Mouse (Mus musculus): ENCODE measurements around the gene Sac3d1. TPM values are rescaled to one million over a fixed set of nuclear protein-coding genes. Genes with fewer than 3 reads are reported as not detected.

Sac3d1 gene
- polyA plus RNA-seq, 1 experiment: 27.5 TPM

- no peaks in the 10 kb centered on the region for H3K79me2 ChIP-seq (ENCODE audit: control insufficient read depth, insufficient read depth)
- no peaks in the 10 kb centered on the region for H3K27me3 ChIP-seq (ENCODE audit: control insufficient read depth, insufficient read depth, insufficient read length)
- no peak overlapping the region for H3K4me2 ChIP-seq (ENCODE audit: low read depth)
- H3K36me3 ChIP-seq (ENCODE audit: control insufficient read depth, insufficient read depth): no peaks in the 10 kb centered on the region
- TF ChIP-seq TCF12 (IDR thresholded peaks at IDR 0.05; ENCODE audit: insufficient read depth, poor library complexity, severe bottlenecking) (no peak), USF1 (IDR thresholded peaks at IDR 0.05; ENCODE audit: low read depth) (no peak), POLR2AphosphoS2 (IDR thresholded peaks at IDR 0.05; ENCODE audit: insufficient read length, low read depth) (no peak), TCF3 (IDR thresholded peaks at IDR 0.05; ENCODE audit: insufficient read length, low read depth) (no peak), SRF (IDR thresholded peaks at IDR 0.05; ENCODE audit: control insufficient read depth, insufficient read length, low read depth) (no peak), MYOD1 (IDR thresholded peaks at IDR 0.05; ENCODE audit: control insufficient read depth in 1 of 3, insufficient read length in 2 of 3, low read depth in 2 of 3) (no peak), CEBPB (IDR thresholded peaks at IDR 0.05; ENCODE audit: insufficient read depth, poor library complexity, severe bottlenecking) (no peak), REST (IDR thresholded peaks at IDR 0.05; ENCODE audit: insufficient read depth, insufficient read length) (no peak), E2F4 (IDR thresholded peaks at IDR 0.05; ENCODE audit: insufficient read depth) (no peak), MAX (IDR thresholded peaks at IDR 0.05; ENCODE audit: low read depth) (no peak), MYOG (IDR thresholded peaks at IDR 0.05; ENCODE audit: control insufficient read depth in 1 of 3, insufficient read depth in 1 of 3, insufficient read length in 2 of 3, low read depth in 2 of 3) (no peak), POLR2A (IDR thresholded peaks at IDR 0.05; ENCODE audit: insufficient read length, low read depth) (no peak)
- H3ac ChIP-seq (ENCODE audit: control insufficient read depth, insufficient read length): no peak overlapping the region
- H3K4me3 ChIP-seq: no peak overlapping the region
These were observed 16.1 kb downstream of the Sac3d1 start for GRCm38 (mm10) chr19:6102169-6102853.

- Histone ChIP-seq H3K27me3 (ENCODE audit: control insufficient read depth, insufficient read depth, insufficient read length) (no peaks in the 10 kb centered on the region), H3K4me2 (ENCODE audit: low read depth) (no peak overlapping the region), H3ac (ENCODE audit: control insufficient read depth, insufficient read length) (no peak overlapping the region), H3K36me3 (ENCODE audit: control insufficient read depth, insufficient read depth) (no peaks in the 10 kb centered on the region), H3K79me2 (ENCODE audit: control insufficient read depth, insufficient read depth) (no peaks in the 10 kb centered on the region), H3K4me3 (no peak overlapping the region)
- no peak for TF ChIP-seq E2F4 (IDR thresholded peaks at IDR 0.05; ENCODE audit: insufficient read depth)
These were observed 17.3 kb downstream of the Sac3d1 start for GRCm38 (mm10) chr19:6101186-6101585.

- TF ChIP-seq POLR2A (IDR thresholded peaks at IDR 0.05; ENCODE audit: insufficient read length, low read depth) (no peak), MYOG (IDR thresholded peaks at IDR 0.05; ENCODE audit: control insufficient read depth in 1 of 3, insufficient read depth in 1 of 3, insufficient read length in 2 of 3, low read depth in 2 of 3) (no peak), POLR2AphosphoS2 (IDR thresholded peaks at IDR 0.05; ENCODE audit: insufficient read length, low read depth) (no peak), TCF3 (IDR thresholded peaks at IDR 0.05; ENCODE audit: insufficient read length, low read depth) (no peak), USF1 (IDR thresholded peaks at IDR 0.05; ENCODE audit: low read depth) (no peak)
- H3K4me3 ChIP-seq: no peak overlapping the region
- no peaks in the 10 kb centered on the region for H3K79me2 ChIP-seq (ENCODE audit: control insufficient read depth, insufficient read depth)
These were observed 20.6 kb downstream of the Sac3d1 start for GRCm38 (mm10) chr19:6097847-6098246.

GRCm38 (mm10) chr19:6094119-6094518, 24.3 kb downstream of the Sac3d1 start, which contains the start of gene AC131692.1:
Gene AC131692.1, plus strand, starts transcription at chr19:6094419.
- Histone ChIP-seq H3K4me2 (ENCODE audit: low read depth) (no peak within 1 kb of the TSS), H3K27me3 (ENCODE audit: control insufficient read depth, insufficient read depth, insufficient read length) (no peaks in the 10 kb centered on the region), H3K79me2 (ENCODE audit: control insufficient read depth, insufficient read depth) (peaks cover 3% of the 10 kb centered on the region), H3K36me3 (ENCODE audit: control insufficient read depth, insufficient read depth) (peaks cover 6% of the 10 kb centered on the region), H3ac (ENCODE audit: control insufficient read depth, insufficient read length) (no peak within 1 kb of the TSS), H3K4me3 (no peak within 1 kb of the TSS)
- no peak for TF ChIP-seq MYOG (IDR thresholded peaks at IDR 0.05; ENCODE audit: control insufficient read depth in 1 of 3, insufficient read depth in 1 of 3, insufficient read length in 2 of 3, low read depth in 2 of 3)
- TF ChIP-seq CEBPB (IDR thresholded peaks at IDR 0.05; ENCODE audit: insufficient read depth, poor library complexity, severe bottlenecking): no peak
- no peak for TF ChIP-seq MAX (IDR thresholded peaks at IDR 0.05; ENCODE audit: low read depth)
- TF ChIP-seq E2F4 (IDR thresholded peaks at IDR 0.05; ENCODE audit: insufficient read depth): no peak
- no peak for TF ChIP-seq USF1 (IDR thresholded peaks at IDR 0.05; ENCODE audit: low read depth)
- TF ChIP-seq MYOD1 (IDR thresholded peaks at IDR 0.05; ENCODE audit: control insufficient read depth in 1 of 3, insufficient read length in 2 of 3, low read depth in 2 of 3): no peak
- TF ChIP-seq TCF3 (IDR thresholded peaks at IDR 0.05; ENCODE audit: insufficient read length, low read depth): no peak
- no peak for TF ChIP-seq POLR2AphosphoS2 (IDR thresholded peaks at IDR 0.05; ENCODE audit: insufficient read length, low read depth)
- no peak for TF ChIP-seq POLR2A (IDR thresholded peaks at IDR 0.05; ENCODE audit: insufficient read length, low read depth)
- TF ChIP-seq REST (IDR thresholded peaks at IDR 0.05; ENCODE audit: insufficient read depth, insufficient read length): no peak
- TF ChIP-seq SRF (IDR thresholded peaks at IDR 0.05; ENCODE audit: control insufficient read depth, insufficient read length, low read depth): no peak
- no peak for TF ChIP-seq TCF12 (IDR thresholded peaks at IDR 0.05; ENCODE audit: insufficient read depth, poor library complexity, severe bottlenecking)

More at GRCm38 (mm10) chr19:6097847-6098246, 20.6 kb downstream of the Sac3d1 start:
- Histone ChIP-seq H3ac (ENCODE audit: control insufficient read depth, insufficient read length) (no peak overlapping the region), H3K36me3 (ENCODE audit: control insufficient read depth, insufficient read depth) (no peaks in the 10 kb centered on the region), H3K4me2 (ENCODE audit: low read depth) (no peak overlapping the region), H3K27me3 (ENCODE audit: control insufficient read depth, insufficient read depth, insufficient read length) (no peaks in the 10 kb centered on the region)

GRCm38 (mm10) chr19:6088841-6089240, 29.6 kb downstream of the Sac3d1 start:
- H3ac ChIP-seq (ENCODE audit: control insufficient read depth, insufficient read length): no peak overlapping the region
- no peak overlapping the region for H3K4me3 ChIP-seq
- H3K36me3 ChIP-seq (ENCODE audit: control insufficient read depth, insufficient read depth): peaks cover 6% of the 10 kb centered on the region
- no peaks in the 10 kb centered on the region for H3K27me3 ChIP-seq (ENCODE audit: control insufficient read depth, insufficient read depth, insufficient read length)
- no peak for TF ChIP-seq POLR2AphosphoS2 (IDR thresholded peaks at IDR 0.05; ENCODE audit: insufficient read length, low read depth)
- no peak for TF ChIP-seq CEBPB (IDR thresholded peaks at IDR 0.05; ENCODE audit: insufficient read depth, poor library complexity, severe bottlenecking)
- no peak for TF ChIP-seq SRF (IDR thresholded peaks at IDR 0.05; ENCODE audit: control insufficient read depth, insufficient read length, low read depth)
- no peak for TF ChIP-seq E2F4 (IDR thresholded peaks at IDR 0.05; ENCODE audit: insufficient read depth)
- TF ChIP-seq POLR2A (IDR thresholded peaks at IDR 0.05; ENCODE audit: insufficient read length, low read depth): no peak
- no peak for TF ChIP-seq TCF3 (IDR thresholded peaks at IDR 0.05; ENCODE audit: insufficient read length, low read depth)
- no peak for TF ChIP-seq MYOD1 (IDR thresholded peaks at IDR 0.05; ENCODE audit: control insufficient read depth in 1 of 3, insufficient read length in 2 of 3, low read depth in 2 of 3)
- TF ChIP-seq USF1 (IDR thresholded peaks at IDR 0.05; ENCODE audit: low read depth): no peak
- TF ChIP-seq TCF12 (IDR thresholded peaks at IDR 0.05; ENCODE audit: insufficient read depth, poor library complexity, severe bottlenecking): no peak
- no peak for TF ChIP-seq MYOG (IDR thresholded peaks at IDR 0.05; ENCODE audit: control insufficient read depth in 1 of 3, insufficient read depth in 1 of 3, insufficient read length in 2 of 3, low read depth in 2 of 3)
- TF ChIP-seq REST (IDR thresholded peaks at IDR 0.05; ENCODE audit: insufficient read depth, insufficient read length): no peak
- no peak for TF ChIP-seq MAX (IDR thresholded peaks at IDR 0.05; ENCODE audit: low read depth)
- H3K79me2 ChIP-seq (ENCODE audit: control insufficient read depth, insufficient read depth): peaks cover 38% of the 10 kb centered on the region
- no peak overlapping the region for H3K4me2 ChIP-seq (ENCODE audit: low read depth)
